Mouse (Mus musculus): ENCODE results near the gene Spsb3. TPM values are rescaled to one million over a fixed set of nuclear protein-coding genes. Genes with fewer than 3 reads are reported as not detected.

Spsb3 gene
- total RNA-seq (2021), result 10 to 100 TPM; 40.9 to 41.2 TPM
- long read RNA-seq, experiment 1, transcript Spsb3-203 (7 exons, 1,641 nt), result major isoform, 44 of 87 reads
- long read RNA-seq, experiment 1, transcript Spsb3-209 (7 exons, 1,953 nt), result minor isoform, 24 of 87 reads
- long read RNA-seq, experiment 1, partial matches to known transcripts, result 5 of 87 reads
- long read RNA-seq, experiment 1, other reads (novel, unspliced or antisense), result 13 of 87 reads
- long read RNA-seq, experiment 2, transcript Spsb3-209 (7 exons, 1,953 nt), result minor isoform, 29 of 99 reads
- long read RNA-seq, experiment 2, transcript Spsb3-203 (7 exons, 1,641 nt), result major isoform, 49 of 99 reads
- long read RNA-seq, experiment 2, partial matches to known transcripts, result 6 of 99 reads
- long read RNA-seq, experiment 2, other reads (novel, unspliced or antisense), result 13 of 99 reads

DNA sequence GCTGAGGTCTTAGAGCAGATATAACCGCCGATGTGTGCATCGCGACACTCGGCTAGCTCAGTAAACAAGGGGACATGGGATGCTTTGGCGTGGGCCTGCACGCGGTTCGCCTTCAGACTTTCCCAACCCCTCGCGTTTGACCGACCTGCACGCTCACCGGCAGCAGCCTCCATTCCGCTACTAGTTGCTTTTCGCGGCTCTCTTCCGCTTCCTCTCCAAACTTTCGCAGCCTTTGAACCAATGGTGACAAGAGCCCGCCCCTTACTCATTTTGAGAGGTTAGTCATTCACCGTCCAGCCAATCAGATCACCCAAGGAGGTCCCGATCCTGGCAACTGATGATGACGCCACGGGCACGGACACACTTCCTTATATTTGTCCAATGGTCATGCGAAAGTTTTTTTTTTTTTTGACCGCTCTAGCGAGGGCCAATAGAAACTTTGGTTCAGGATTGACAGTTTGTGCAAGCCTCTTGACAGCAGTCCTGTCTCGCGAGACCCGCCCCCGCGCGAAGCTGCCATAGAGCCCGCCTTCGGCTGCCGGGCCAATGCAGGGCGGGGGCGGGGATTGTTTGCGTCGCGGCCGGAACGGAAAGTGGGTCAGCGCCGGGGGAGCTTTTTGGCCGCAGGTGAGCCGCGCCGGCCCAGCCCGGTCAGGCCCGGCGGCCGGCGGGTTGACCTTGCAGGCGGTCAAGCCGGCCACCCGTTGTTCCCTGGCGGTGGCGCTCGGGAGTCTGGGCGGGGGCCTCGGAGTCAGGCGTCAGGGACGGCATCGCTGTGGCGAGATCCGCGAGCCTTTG, at the start of gene Spsb3, which contains the start of gene Nubp2:
Spsb3 (plus strand) TSS at position 510 of the 798 bp plus-strand sequence.
Nubp2 (minus strand) TSS at position 216 of the 798 bp plus-strand sequence.
- DNase-seq (ENCODE audit: low spot score in 2 of 2), result peak; percentile 95 to 100

DNA sequence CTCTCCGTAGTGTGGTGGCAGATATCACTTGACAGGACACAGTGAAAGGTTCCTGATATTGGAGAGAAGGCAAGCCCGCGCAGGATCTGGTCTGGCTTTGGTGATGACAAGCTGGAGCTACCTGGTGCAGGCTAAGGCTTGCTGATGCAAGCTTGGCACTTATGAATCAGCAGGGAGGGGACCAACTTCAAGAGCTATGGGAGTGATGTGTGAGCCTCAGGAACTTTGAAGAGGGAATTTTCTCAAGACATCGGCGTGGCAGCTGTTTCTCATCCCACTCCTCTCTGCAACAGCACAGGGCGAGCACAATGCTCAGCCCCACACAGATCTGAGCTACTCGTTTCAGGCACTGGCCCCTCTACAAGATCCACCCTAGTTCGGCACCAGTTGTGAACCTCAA, 46.6 kb upstream of the Spsb3 start, which contains the start of gene Hagh:
Hagh (plus strand) TSS at position 302 of the 400 bp plus-strand sequence.
- no peak for DNase-seq (ENCODE audit: low spot score in 2 of 2)

DNA sequence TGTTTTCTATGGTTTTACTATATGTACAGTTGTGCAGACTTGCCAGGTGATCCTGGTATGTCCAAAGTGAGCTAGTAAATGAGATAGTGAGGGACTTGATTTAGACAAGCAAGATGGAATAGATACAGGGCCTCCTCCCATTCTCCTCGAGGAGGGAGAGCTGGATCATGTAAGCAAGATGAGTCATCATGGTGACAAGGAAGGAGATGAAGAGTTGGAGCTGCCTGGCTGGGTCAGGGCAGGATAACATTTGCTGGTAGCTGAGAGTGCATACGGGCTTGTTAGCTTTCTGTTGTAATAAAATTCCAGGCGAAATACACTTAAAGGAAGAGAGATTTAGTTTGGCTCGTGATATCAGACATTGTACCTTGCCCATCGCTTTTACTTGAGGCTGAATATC, 46.1 kb upstream of the Spsb3 start:
- no peak for DNase-seq (ENCODE audit: low spot score in 2 of 2)

DNA sequence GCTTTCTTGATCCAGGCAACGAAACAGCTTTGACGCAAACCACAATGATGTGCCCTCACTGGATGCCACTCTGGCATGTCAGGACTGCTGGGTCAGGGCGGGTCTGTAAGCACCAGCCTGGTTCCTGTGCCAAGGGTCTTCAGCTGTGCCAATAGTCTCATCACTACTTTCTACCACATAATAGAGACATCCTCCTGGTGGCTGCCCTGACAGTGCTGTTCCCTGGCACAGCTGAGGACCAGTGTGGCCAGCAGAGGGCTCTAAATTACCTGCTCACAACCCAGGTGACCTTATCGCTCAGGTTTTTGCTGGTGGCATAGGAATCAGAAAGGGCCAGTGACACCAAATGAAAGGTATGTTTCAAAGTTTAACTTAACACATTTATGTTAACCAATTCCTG, 45.3 kb upstream of the Spsb3 start:
- DNase-seq (ENCODE audit: low spot score in 2 of 2), result no peak

DNA sequence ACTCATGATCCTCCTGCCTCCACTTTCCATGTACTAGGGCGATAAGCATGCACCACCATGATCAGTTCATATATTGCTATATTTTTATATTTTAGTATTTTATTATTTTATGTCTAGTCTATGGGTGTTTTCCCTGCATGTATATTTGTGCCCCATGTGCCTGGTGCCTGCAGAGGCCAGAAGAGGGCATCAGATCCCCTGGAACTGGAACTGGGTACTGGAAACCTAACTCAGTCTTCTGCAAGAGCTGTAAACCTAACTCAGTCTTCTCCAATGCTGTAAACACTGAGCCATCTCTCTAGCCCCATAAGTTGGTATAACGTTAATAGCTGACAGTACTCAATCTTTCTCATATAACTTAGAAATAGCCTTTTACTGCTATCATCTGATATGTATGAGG, 43.8 kb upstream of the Spsb3 start:
- DNase-seq (ENCODE audit: low spot score in 2 of 2), result no peak

DNA sequence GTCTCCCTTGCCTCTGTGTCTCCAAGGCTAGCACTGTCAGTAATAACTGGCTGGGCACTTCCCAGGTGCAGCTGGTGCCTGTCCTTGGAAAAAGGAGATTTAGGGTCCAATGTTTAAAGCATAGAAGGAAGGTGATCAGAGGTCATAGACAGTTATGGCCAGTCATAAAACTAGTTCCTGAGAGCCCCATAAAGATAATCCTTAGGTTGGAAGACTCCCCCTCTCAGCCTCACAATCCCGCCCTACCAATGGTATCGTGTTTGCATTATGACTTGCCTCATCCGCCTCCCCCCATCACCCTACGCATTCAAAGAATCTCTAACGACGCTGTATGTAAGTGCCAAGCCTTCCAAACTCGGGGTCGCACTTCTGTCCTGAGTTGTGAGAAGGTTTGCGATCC, 41.9 kb upstream of the Spsb3 start:
- no peak for DNase-seq (ENCODE audit: low spot score in 2 of 2)

DNA sequence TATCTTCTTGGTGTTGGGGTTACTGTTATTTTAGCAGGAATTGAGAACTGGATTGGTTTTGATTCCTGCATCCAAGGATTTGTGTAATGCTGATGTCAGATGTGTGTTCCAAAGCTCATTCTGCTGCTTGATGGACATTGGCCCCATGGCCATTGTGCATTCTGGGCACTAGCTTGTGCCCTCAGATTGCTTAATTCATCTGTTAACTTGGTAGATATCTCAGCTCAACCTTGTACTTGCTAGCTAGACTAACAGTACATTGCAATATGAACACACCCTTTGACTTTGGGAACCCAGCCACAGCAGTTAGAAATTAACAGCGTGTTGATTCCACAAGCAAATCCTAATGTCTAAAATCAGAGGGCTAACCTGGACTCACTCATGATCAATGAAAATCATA, 39.1 kb upstream of the Spsb3 start:
- no peak for DNase-seq (ENCODE audit: low spot score in 2 of 2)

DNA sequence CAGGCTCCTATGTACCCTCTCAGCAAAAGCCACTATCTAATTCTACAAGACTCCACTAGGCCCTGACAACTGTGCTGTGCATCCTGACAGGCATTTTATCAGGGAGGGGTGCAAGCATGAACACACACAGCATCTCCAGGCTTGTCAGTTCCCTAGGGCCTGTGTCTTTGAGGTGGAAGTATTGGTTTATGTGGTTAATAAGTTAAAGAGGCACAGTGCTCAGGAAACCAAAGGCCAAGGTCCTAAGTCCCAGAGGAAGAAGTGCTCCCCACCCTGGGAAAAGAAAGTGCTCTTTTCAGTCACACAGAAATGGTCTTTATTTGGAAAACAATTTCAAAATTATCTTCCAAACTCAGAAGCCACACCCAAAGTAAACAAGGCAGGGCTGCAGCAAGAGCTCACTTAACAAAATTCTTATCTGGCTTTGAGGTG, 37.8 kb upstream of the Spsb3 start:
- DNase-seq (ENCODE audit: low spot score in 2 of 2), result no peak

DNA sequence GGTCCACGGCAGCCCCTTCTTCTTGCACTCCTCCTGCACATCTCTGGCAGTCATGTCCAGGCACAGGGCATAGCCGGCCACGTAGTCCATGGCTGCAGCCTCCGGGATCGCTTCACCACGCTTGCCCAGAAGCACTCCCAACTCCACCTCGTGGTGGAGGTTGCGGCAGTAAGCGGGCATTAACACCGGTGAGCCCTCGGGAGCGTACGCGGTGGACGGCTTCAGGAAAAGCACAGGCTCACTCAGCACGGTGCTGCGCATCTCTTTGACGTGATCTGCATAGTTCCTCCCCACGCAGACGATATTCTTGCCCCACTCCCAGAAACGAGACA, 36.7 kb upstream of the Spsb3 start:
- DNase-seq (ENCODE audit: low spot score in 2 of 2), result no peak

DNA sequence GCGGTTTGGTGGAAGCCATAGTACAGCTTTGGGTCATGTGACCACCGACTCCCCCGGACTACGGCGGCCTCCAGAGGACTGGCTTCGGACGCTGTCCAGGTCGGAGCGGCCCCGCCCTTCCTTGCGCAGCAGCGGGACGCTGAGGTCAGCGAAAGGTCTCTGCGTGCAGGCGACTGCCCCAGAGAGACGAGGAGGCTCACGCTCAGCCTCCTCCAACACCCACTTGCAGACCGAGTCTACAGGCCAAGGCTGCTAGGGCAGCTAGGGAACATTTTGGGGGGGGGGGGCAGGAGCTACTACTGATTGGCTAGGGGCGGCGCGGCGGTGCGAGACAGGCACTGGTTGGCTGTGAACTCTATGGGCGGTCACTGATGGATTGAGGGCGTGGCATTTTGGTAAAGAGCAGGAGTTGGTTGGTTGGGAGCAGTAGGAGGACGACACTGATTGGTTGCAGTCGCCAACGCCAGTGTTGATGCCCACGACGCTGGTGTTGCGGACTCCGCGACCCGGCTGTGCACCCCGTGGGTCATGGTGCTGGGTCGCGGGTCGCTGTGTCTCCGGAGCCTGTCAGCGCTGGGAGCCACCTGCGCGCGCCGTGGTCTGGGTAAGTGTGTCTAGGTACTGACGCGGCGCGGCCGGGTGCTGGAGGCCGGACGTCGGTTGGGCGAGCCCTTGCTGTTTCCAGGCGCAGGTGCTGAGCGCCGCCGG, 36.2 kb upstream of the Spsb3 start, which contains the start of gene Fahd1:
Fahd1 (minus strand) TSS at position 300 of the 708 bp plus-strand sequence.
- peak; percentile 98 for DNase-seq (ENCODE audit: low spot score in 2 of 2)

DNA sequence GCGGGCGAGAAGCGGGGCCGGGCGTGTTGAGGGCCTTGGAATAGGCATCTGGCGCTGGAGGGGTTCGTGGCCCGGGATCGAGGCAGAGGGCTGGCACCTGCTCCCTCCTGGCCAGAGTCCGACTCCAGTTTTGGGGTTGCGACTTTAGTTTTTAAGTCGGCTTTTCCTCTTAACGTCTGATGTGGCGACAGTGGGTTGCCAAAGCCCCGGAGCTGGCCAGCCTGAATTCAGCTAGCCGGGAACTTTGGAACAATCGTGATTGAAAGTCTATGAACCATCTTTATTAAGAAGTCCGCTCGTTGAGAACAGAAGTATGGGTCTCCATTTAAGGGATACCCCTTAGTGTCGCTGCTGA, 35.7 kb upstream of the Spsb3 start:
- no peak for DNase-seq (ENCODE audit: low spot score in 2 of 2)

DNA sequence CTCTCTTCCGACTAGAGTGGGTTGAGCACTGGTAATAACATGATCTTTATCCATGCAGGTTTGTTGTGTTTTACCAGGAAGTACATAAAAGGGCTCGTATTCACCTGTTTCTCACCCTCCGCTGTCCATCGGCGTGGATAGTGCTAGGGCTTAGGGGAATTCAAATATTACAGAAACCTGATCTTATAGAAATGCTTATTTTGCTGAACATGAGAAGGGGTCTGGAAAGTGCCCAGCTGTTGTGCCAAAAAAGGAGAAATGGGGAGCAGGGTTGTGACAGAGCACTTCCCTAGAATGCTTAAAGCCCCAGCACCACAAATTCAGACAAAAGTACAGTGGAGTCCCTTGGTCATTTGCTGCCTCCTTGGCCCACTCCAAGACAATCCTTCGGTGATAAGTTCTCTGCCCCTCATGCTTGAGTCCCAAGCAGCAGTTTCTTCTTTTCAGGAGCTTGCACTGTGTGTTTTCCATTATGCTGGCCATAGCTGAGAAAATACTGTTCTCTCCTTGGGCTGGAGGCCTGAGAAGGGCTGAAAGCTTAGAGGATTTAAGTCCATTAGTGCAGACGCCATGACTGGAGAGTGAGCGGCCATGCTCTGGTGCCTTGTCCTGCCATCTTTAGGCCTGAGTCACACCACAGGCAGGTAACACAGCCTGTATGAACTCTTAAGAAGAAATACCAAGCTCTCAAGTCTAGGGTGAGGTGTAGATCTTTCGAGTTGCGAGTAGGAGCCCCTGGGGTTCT, 34.9 kb upstream of the Spsb3 start:
- no peak for DNase-seq (ENCODE audit: low spot score in 2 of 2)

DNA sequence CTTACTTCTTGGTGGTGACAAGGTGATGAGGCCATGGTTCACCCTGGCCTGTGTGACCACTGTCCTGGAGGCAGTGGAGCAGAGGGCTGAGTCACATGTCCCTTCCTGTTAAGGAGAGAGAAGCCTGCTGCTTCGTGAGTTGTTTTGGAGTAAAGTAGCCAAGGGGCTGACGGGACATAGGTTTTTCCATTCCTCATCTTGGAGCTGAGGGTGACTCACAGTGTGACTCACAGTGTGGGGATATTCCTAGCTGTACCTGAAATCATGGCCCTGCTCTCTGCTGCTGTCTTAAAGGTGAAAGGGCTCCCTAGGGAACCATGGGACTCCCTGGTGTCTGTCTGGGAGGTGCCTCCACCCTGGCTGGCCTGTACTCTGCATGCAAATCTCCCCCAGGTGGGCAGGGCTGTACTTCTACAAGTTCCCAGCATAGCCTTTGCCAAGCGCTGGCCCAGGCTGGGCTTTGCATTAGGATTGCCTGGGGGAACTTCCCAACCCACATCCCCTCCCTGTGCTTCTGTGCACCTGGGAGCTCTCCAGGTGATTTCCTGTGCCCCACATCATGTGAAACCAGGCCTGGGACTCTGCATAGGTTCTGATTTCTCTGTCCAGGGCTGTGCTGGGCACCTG, 30.5 kb upstream of the Spsb3 start:
- DNase-seq (ENCODE audit: low spot score in 2 of 2), result no peak

DNA sequence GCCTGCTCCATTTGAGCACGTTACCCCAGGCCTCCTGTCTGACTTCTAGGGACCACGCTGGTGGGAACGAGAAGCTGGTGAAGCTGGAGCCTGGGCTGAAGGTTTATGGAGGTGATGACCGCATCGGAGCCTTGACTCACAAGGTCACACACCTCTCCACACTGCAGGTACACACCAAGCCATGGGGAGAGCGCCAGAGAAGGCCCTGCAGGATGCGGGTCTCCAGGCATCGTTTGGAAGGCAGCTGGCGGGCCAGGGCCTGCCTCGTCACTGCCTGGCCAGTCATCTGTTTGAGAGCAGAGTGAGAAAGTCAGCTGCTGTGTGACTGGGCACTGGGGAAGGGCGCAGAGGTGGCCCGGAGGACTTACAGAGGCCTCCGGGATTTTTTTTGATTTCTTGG, 29.9 kb upstream of the Spsb3 start:
- no peak for DNase-seq (ENCODE audit: low spot score in 2 of 2)

DNA sequence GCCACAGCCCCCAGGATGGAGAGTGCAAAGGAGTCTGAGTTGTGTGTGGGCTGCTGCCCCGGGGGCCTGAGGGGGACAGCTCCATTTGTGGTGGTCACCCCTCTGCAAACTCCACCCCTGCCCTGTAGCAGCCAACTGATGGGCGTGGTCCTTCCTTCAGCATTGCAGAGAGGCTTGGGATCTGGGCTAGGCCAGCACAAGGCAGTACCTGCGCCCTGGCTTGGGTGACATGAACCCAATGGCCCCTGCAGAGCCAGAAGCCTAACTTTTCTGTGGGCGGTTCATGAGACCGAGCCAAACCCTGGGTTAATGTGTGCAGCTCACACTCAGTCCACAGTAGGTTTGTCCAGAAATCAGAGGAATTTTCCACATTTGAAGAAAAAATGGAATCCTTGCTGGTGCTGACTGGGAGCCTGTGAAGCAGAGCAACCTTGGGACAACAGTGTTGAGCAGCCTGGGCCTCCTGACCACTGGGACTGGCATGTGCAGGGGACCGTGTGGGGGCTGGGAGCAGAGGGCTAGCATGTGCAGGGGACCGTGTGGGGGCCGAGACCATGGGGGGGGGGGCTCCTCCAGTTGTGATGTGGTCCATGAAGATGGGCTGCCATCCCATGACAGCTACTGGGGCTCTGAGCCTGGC, 28.5 kb upstream of the Spsb3 start:
- DNase-seq (ENCODE audit: low spot score in 2 of 2), result no peak

DNA sequence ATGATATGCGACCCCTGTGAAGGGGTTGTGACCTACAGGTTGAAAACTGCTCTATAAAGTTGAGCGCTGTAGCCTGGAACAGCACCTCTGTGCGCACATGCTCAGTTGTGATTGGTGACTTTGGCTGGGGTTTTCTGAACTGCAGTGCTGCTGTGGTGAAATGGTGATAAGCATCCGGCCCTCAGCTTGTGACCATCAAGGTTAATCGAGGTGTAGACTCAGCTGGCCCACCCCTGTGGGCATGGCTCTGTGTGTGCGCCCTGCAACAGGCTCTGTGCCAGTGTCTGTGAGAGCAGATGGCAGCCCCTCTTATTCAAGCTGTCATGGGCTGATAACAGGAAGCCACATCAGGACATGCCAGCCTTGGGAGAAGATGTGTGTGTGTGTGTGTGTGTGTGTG, 27.5 kb upstream of the Spsb3 start:
- DNase-seq (ENCODE audit: low spot score in 2 of 2), result peak; percentile 55 to 70

DNA sequence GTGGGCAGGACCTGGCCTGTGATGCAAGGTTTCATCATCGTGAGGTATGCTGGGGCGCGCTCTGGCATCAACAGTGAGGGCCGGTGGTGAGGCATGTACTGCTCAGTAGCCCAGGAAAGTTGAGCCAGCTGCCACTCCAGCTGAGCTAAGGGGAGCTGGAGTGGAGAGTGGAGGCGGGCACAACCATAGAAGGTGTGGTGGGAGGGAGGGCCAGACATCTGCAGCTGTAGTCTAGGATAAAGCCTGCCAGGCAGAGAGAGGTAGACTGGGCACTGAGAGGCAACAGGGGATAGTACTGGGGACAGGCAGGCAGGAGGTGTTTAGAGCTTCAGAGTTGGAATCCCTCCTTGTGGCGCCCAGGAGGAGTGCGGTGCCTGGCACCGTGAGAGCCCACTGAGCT, 26.4 kb upstream of the Spsb3 start:
- DNase-seq (ENCODE audit: low spot score in 2 of 2), result no peak

DNA sequence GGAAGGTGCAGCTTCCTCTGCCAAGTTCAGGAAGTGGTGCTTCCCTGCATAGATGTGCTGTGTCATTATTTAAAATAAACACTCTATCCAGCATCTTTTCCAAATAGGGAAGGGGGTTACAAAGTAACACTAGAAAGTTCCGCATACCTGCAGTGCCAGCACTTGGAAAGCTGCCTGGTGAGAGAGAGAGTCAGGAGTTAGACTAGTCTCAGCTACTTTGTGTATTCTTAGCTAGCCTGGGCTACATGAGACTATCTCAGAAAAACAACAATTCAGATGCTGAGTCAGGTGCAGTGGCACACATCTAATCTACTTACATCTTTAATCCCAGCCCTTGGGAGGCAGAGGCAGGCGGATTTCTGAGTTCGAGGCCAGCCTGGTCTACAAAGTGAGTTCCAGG, 24.7 kb upstream of the Spsb3 start:
- no peak for DNase-seq (ENCODE audit: low spot score in 2 of 2)

DNA sequence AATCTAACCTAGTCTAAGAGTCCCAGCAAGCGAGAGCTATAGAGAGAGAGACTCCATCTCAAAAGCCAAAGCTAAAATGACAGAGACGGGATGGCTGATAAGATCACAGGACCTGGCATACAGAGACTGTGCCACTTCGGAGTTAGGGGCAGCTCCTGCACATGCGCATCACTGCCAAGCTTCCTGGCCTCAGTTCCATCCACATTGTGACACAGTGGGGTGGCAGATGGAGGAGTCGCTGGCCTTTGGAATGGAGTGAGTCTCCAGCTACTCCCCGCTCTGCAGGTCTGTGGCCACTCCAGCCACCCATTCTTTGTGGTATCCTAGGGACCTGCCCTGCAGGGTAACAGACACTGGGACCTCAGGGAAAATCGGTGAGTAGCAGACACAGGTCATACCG, 20.7 kb upstream of the Spsb3 start, which contains the start of gene Igfals:
Igfals (plus strand) TSS at position 222 of the 400 bp plus-strand sequence.
- no peak for DNase-seq (ENCODE audit: low spot score in 2 of 2)

DNA sequence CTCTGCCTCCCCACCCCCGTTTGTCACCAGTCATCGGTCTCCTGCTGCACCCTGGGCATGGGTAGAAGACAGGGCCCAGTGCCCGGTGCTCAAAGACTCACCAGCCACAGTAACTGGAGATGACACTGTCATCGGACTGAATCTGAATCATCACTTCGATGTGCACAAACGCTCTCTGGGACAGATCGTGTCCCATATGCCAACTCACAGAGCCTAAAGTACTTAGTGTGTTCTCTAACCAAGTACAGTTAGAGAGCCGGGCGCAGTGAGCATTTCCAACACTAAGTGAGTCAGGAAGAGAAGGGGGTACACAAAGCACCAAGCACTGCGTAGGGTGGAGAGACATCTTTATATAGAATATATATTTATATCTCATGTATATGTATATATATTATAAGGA, 18.5 kb upstream of the Spsb3 start:
- no peak for DNase-seq (ENCODE audit: low spot score in 2 of 2)
